Mouse (Mus musculus): ENCODE data around the gene Spint2. TPM values are rescaled to one million over a fixed set of nuclear protein-coding genes. Genes with fewer than 3 reads are reported as not detected.

The Spint2 gene
- 105 TPM for polyA plus RNA-seq (2014; fragmentation: Illumina TruSeq; extraction: RNeasy Lipid Tissue Mini Kit (QIAGEN cat#74804); ENCODE audit: low read depth, low replicate concordance)

DNA sequence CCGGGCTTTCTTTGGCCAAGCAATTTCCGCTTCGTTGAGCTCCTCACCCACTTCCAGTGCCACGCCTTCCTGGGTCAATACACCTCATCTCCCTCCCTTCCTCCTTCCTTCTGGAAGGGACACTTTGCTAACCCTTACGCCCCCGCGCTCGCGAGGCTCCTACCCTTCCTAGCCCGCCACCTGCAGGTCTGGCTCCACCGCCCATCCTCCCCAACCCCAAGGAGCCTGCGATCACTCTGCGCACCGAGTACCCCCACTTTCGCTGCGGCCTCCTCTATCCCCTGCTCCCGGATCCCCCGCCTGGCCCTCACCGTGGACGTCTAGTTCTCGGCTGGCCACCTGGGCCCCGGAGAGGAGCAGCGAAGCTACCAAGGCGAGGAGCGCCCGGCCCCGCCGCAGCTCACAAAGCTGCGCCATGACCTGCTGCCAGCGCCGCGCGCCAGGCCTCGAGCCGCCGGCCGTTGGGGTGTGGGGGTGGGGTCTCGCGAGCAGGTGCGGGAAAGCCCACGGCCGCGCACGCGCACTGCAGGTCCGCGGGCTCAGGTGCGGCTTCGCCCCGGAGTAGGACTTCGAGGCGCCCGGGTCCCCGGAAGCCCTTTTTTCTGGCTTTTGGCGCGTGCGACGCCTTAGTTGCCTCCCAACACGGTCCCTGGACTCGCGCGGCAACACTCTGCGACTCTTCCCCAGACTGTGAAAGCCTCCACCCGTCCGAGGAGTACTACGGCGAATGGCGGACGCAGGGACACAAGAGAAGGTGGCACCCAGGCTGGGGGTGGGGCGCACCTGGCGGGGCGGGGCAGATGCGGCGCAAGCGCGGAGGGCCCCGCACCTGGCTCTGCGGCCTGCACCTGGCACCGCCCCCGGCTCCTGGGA lies at the start of gene Spint2:
TSS of gene Spint2 (minus strand) at position 712 of the 873 bp plus-strand sequence.

DNA sequence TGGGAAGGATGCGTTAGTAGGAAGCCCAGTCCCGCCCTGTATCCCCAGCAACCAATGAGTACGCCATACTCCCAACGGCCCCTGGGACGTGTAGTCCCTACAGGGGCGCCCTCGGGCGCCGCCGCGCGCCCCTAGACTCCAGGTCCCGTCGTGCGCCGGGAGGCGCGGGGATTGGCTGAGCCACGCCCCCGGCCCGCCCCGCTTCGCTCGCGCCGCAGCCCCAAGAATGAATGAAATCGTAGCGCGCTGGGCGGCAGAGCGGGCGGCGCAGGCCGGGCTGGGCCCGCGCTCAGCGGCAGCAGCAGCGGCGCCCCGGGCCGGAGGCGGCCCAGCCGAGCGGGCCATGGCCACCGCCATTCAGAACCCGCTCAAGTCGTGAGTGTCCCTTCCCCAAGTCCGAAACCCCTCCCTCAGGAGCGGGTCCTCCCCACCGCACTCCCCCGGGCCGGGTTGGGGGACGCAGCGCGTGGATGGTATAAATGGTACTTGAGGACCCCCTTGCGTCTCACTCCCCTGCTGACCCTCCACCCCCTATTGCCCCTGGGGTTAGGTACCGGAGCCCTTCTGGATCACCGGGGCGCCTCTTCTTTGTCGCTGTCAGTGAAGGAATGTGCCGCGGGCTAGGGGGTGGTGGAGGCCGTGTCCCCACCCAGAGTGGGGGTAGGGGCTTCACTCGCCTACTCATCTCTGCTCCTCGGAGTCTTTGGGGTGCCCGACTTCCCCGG lies 22.2 kb upstream of the Spint2 start, which contains the start of gene Dpf1:
TSS of gene Dpf1 (plus strand) at position 214 of the 725 bp plus-strand sequence.

GRCm38 (mm10) chr7:29288942-29289638 lies 7.4 kb upstream of the Spint2 start, which contains the start of gene Ppp1r14a:
Ppp1r14a (plus strand) TSS chr7:29289308.

DNA sequence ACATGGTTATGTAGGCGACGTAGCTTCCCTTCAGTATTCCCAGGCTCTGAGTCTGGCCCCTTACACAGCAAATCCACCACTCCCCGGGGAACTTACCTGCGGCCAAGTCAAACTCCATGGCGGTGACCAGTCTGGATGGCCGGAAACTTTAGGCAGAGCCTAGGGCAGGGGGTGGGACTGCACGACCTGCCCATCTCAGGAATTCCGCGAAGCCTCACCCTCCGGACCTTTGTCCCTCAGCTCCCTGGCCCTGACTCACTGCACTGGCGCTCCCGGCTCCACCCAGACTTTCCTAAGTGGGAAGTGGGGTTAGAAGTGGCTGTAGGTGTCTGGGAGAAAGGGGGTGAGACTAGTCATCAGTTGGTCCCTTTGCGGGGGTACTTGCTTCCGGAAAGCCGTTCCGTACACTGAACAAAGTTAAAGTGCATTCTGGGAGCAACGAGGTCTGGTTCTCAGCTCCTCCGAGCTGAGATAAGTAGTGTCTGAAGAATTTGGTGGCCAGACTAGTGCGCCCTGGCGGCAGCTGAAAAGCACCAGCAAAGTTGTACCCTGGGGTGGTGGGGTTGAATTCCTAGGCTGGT lies 33.4 kb downstream of the Spint2 start, which contains the start of gene 2200002D01Rik:
TSS of gene 2200002D01Rik (minus strand) at position 206 of the 581 bp plus-strand sequence.

DNA sequence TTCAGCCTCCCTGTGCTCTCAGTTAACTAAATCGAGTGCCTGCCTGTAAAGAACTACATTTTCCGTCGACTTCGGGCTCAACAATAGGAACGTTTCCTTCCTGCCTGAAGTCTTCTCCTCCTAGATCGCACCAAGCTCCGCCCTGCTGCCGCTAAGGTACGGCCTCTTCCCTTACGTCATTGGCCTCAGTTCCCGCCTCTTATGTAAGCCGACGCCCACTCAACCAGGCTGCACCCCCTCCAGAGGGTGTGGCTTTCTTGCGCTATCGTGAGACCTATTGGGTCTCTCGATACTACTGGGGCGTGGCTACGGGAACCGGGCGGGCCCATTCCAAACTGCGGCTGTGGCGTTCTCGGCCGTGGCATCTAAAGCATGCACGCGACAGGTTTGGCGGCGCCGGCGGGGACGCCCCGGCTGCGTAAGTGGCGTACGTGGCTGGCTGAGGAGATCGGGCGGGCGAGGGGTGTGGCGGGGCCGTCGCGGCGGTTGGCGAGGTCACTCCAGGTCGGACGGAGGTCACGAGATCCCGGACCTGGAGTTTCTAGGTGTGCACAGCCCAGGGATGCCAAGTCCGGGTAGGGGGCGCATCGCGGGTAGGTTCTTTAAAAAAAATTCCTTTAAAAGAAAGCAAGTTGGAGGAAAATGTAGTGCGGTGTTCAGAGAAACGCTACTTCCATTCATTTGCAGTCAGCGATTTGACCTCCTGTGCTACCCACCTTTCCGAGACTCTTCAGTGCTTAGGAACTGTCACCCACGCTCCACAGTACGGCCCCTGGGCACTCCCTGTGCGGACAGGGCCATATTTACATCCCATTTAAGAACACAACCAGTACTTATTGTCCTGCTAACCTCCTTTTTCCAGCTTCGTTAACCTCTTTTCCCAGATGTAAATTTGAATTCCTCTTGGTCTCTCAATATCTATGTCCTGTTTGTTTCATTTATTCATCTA lies 43.4 kb downstream of the Spint2 start, which contains the start of gene Yif1b:
TSS of gene Yif1b (plus strand) at position 311 of the 949 bp plus-strand sequence.

GRCm38 (mm10) chr7:29232247-29233013 lies 49.3 kb downstream of the Spint2 start, which contains the start of gene Kcnk6:
Kcnk6 (minus strand) TSS chr7:29232515.

DNA sequence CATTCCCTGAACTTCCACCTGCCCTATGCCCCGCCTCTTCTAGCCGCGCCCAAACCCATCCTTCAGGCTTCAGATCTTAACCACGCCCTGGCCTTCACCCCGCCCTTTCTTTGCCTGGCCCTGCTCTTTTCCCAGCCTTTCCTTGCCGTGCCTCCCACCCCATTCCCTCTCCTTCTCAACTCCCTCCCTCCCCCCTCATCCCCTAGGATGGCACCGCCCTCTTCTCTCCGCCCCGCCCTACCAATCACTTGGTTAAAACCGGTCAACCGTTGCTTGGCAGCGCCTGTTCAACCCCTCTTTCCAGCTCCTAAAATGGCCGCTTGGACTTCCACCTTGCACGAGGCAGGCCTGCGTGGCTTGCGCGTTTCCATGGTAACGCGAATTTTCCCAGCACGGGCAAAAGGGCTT lies 68.0 kb downstream of the Spint2 start, which contains the start of gene Catsperg1:
TSS of gene Catsperg1 (minus strand) at position 361 of the 408 bp plus-strand sequence.

Other genes starting within 250 kb of the Spint2 start
- gene Ryr1, start 156.7 kb downstream of the Spint2 start, polyA plus RNA-seq (2014; fragmentation: Illumina TruSeq; extraction: RNeasy Lipid Tissue Mini Kit (QIAGEN cat#74804); ENCODE audit: low read depth, low replicate concordance), result 0.03 TPM
- 1.1 TPM for gene Rasgrp4, start 147.1 kb downstream of the Spint2 start, polyA plus RNA-seq (2014; fragmentation: Illumina TruSeq; extraction: RNeasy Lipid Tissue Mini Kit (QIAGEN cat#74804); ENCODE audit: low read depth, low replicate concordance)
- 19.6 TPM for gene Fam98c, start 125.7 kb downstream of the Spint2 start, polyA plus RNA-seq (2014; fragmentation: Illumina TruSeq; extraction: RNeasy Lipid Tissue Mini Kit (QIAGEN cat#74804); ENCODE audit: low read depth, low replicate concordance)
- not detected for gene Ggn, start 111.7 kb downstream of the Spint2 start, polyA plus RNA-seq (2014; fragmentation: Illumina TruSeq; extraction: RNeasy Lipid Tissue Mini Kit (QIAGEN cat#74804); ENCODE audit: low read depth, low replicate concordance)
- 3.9 TPM for gene Spred3, start 111.5 kb downstream of the Spint2 start, polyA plus RNA-seq (2014; fragmentation: Illumina TruSeq; extraction: RNeasy Lipid Tissue Mini Kit (QIAGEN cat#74804); ENCODE audit: low read depth, low replicate concordance)
- 63.0 TPM for gene Psmd8, start 101.2 kb downstream of the Spint2 start, polyA plus RNA-seq (2014; fragmentation: Illumina TruSeq; extraction: RNeasy Lipid Tissue Mini Kit (QIAGEN cat#74804); ENCODE audit: low read depth, low replicate concordance)
- 0.60 TPM for gene Catsperg1, start 67.9 kb downstream of the Spint2 start, polyA plus RNA-seq (2014; fragmentation: Illumina TruSeq; extraction: RNeasy Lipid Tissue Mini Kit (QIAGEN cat#74804); ENCODE audit: low read depth, low replicate concordance)
- 37.3 TPM for gene Kcnk6, start 49.4 kb downstream of the Spint2 start, polyA plus RNA-seq (2014; fragmentation: Illumina TruSeq; extraction: RNeasy Lipid Tissue Mini Kit (QIAGEN cat#74804); ENCODE audit: low read depth, low replicate concordance)
- not detected for gene Yif1b, start 43.6 kb downstream of the Spint2 start, polyA plus RNA-seq (2014; fragmentation: Illumina TruSeq; extraction: RNeasy Lipid Tissue Mini Kit (QIAGEN cat#74804); ENCODE audit: low read depth, low replicate concordance)
- 123 TPM for gene 2200002D01Rik, start 33.4 kb downstream of the Spint2 start, polyA plus RNA-seq (2014; fragmentation: Illumina TruSeq; extraction: RNeasy Lipid Tissue Mini Kit (QIAGEN cat#74804); ENCODE audit: low read depth, low replicate concordance)
- 0.91 TPM for gene Ppp1r14a, start 7.4 kb upstream of the Spint2 start, polyA plus RNA-seq (2014; fragmentation: Illumina TruSeq; extraction: RNeasy Lipid Tissue Mini Kit (QIAGEN cat#74804); ENCODE audit: low read depth, low replicate concordance)
- not detected for gene Dpf1, start 22.0 kb upstream of the Spint2 start, polyA plus RNA-seq (2014; fragmentation: Illumina TruSeq; extraction: RNeasy Lipid Tissue Mini Kit (QIAGEN cat#74804); ENCODE audit: low read depth, low replicate concordance)
- gene Sipa1l3, start 236.7 kb upstream of the Spint2 start, polyA plus RNA-seq (2014; fragmentation: Illumina TruSeq; extraction: RNeasy Lipid Tissue Mini Kit (QIAGEN cat#74804); ENCODE audit: low read depth, low replicate concordance), result 23.4 TPM